Mouse (Mus musculus) C2C12 (cell line): ENCODE data around the gene Jagn1.

Experiments used
- CEBPB ChIP-seq: IDR thresholded peaks from one replicate; pipeline ENCODE4 v1.6.1; 2011; ENCODE audit warnings: low read depth, mild to moderate bottlenecking, control low read depth, moderate library complexity
- CTCF ChIP-seq: IDR thresholded peaks from one replicate; pipeline ENCODE4 v1.5.1; 2011; ENCODE audit not compliant: control insufficient read depth, insufficient read depth, insufficient read length
- FOSL1 ChIP-seq: IDR thresholded peaks from one replicate; pipeline ENCODE4 v1.8.0; 2011; ENCODE audit warnings: mild to moderate bottlenecking, low read length; ENCODE audit not compliant: poor library complexity, insufficient read depth, severe bottlenecking
- MAX ChIP-seq: IDR thresholded peaks from one replicate; pipeline ENCODE4 v1.6.1; 2011; ENCODE audit warnings: mild to moderate bottlenecking, control low read depth
- MYOD1 ChIP-seq: IDR thresholded peaks from one replicate; pipeline ENCODE4 v1.6.1; 2011; ENCODE audit warnings: low read depth; ENCODE audit not compliant: control insufficient read depth, insufficient read length
- MYOG ChIP-seq: IDR thresholded peaks from one replicate; pipeline ENCODE4 v1.6.1; 2011; ENCODE audit not compliant: control insufficient read depth, insufficient read length; ENCODE audit errors: extremely low read depth
- USF1 ChIP-seq: IDR thresholded peaks from one replicate; pipeline ENCODE4 v1.6.1; 2011; ENCODE audit warnings: low read depth, mild to moderate bottlenecking, control low read depth, moderate library complexity

DNA sequence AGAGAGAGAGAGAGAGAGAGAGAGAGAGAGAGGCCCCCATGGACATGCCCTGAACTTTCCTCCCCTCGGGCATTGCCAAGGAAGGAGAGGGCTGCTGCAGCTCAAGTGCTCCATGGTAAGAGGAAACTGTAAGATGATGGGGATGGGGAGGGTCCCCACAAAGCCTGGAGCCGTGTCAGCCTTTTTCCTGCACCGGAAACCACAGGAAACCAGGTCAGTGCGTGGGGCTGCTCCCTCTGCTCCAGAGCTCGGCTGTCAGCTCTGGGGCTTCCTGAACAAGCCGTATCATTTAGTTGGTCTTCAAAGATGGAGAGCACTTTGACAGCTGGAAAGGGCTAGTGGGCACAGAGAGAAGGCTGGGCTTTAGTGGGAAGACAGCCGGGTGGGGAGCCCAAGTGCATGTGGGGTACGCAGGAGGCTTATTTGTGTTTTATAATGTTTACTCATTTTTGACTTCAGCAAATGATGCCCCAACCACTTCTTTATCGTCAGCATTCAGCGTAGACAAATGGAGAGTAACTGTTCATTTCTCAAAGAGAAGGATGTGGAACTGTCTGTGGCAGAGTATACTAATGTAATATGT, 15.7 kb downstream of the Jagn1 start, which contains the start of gene Il17re:
- TF ChIP-seq MAX = no peak
- TF ChIP-seq CTCF = no peak
- no peak for TF ChIP-seq MYOG
- TF ChIP-seq CEBPB = no peak
- TF ChIP-seq FOSL1 = no peak
- no peak for TF ChIP-seq USF1
- TF ChIP-seq MYOD1 = no peak
